Mouse (Mus musculus) ovary, adult 2 months (tissue): Measurements from ENCODE around the gene Morc1. TPM values are rescaled to one million over a fixed set of nuclear protein-coding genes. Genes with fewer than 3 reads are reported as not detected.

ENCODE experiments used
- polyA plus RNA-seq: library from polyadenylated mRNA; depleted of rRNA; stranded (reverse); fragments of >200 nt; gene quantifications from 2 replicates; pipeline ENCODE4 v1.2.3, GENCODE M21; 2012; rRNA removed

The Morc1 gene
- polyA plus RNA-seq = 0.06 TPM in 1 of 2 replicates, not detected in the other

DNA sequence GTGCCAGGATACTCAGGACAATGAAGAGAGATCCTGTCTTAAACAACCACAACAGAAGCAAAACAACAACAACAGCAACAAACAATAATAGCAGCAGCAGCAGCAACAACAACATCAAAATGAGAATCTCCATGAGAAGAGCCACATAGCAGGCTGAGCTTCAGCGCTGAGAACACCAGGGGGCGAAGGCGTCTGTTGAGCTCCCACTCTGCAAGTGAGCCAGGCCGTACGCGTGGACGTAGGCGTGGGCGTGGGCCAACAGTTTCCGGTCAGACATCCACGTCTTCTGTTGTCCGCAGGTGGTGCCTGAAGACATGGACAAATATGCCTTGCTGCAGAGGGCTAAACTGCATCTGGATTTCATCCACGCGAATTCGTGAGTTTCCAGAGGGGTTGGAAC, at the start of gene Morc1:
Gene Morc1 (plus strand): TSS at position 211 of the 400 bp plus-strand sequence.

DNA sequence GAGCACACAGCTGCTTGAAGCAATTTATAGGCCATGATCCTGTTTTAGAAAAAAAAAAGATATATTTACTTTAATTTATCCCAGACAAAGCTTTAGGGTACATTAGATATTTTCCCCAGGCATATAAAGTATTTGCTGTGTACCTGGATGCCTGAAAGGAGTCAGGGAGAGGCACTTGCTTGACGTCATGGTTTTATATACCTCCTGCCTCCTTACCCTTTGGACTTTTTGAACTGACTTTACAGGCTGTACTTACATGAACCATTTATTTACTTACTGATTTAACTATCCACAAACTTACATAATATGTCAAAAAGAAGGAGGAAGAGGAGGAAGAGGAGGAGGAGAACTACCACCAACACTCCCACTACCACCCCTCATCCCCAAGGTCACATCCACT, 18.8 kb upstream of the Morc1 start, which contains the start of gene Gm5485:
Gene Gm5485 (minus strand): TSS at position 171 of the 400 bp plus-strand sequence.

Other genes starting within 250 kb of the Morc1 start
- gene Dppa4, start 147.5 kb upstream of the Morc1 start, polyA plus RNA-seq = not detected in 2 replicates
- 0.16 TPM in 1 of 2 replicates, not detected in the other for gene Dppa2, start 127.3 kb upstream of the Morc1 start, polyA plus RNA-seq
- not detected in 2 replicates for gene Gm5485, start 18.8 kb upstream of the Morc1 start, polyA plus RNA-seq